23 mouse cellular contexts compared by ENCODE assay signal in genomic region chr6:115290561-115290960, GRCm38 (mm10). TPM values are rescaled to one million over a fixed set of nuclear protein-coding genes. Genes with fewer than 3 reads are reported as not detected.
"Had no signal": no experiment of that assay in that cellular context is flagged by ENCODE, and none has a peak within 500 bp of the region (broad histone marks: within the 10 kb centered on the region; RNA-seq: fewer than 3 reads in every experiment).

No protein-coding gene starts in this region.

- DNase-seq: kidney, adult 2 months; kidney, postnatal 25 days; layer of hippocampus, adult 9-11 months; layer of hippocampus, postnatal 36 days; liver, postnatal 0 days; lung, embryonic 14.5 days; right cerebral cortex, adult 18-20 months; right cerebral cortex, postnatal 25 days; spleen, adult 18-20 months; thymus, postnatal 25 days had no signal

- H3K27me3 ChIP-seq: megakaryocyte, embryonic 14.5 days; midbrain, embryonic 12.5 days; midbrain, embryonic 15.5 days; neural tube, embryonic 13.5 days; stomach, embryonic 15.5 days had no signal

- H3K27ac ChIP-seq: kidney, postnatal 0 days; layer of hippocampus, adult 2 months; liver, embryonic 14.5 days; midbrain, embryonic 12.5 days; midbrain, embryonic 15.5 days; neural tube, embryonic 13.5 days; stomach, embryonic 15.5 days had no signal

- H3K4me1 ChIP-seq: midbrain, embryonic 12.5 days; midbrain, embryonic 15.5 days; neural tube, embryonic 13.5 days; stomach, embryonic 15.5 days had no signal

- H3K4me3 ChIP-seq: layer of hippocampus, adult 2 months; left cerebral cortex, adult 2 months; megakaryocyte, embryonic 14.5 days; midbrain, embryonic 12.5 days; midbrain, embryonic 15.5 days; myocyte; neural tube, embryonic 13.5 days; stomach, embryonic 15.5 days had no signal

- H3K9me3 ChIP-seq: megakaryocyte, embryonic 14.5 days; midbrain, embryonic 12.5 days; midbrain, embryonic 15.5 days; neural tube, embryonic 13.5 days; stomach, embryonic 15.5 days had no signal

- H3K36me3 ChIP-seq: midbrain, embryonic 12.5 days; midbrain, embryonic 15.5 days; neural tube, embryonic 13.5 days; stomach, embryonic 15.5 days had no signal

RNA-seq across cellular contexts. Expression of gene Timp4, which starts 38.6 kb away (rescaled TPM):
- total RNA-seq: liver, adult 2 months; monocyte, adult 5-6 weeks; neutrophil, adult 5-6 weeks had no signal
- polyA plus RNA-seq: liver, adult 2 months; liver, embryonic 14.5 days; liver, postnatal 0 days had no signal
